Mouse (Mus musculus): Measurements from ENCODE around the gene Ankrd40. TPM values are rescaled to one million over a fixed set of nuclear protein-coding genes. Genes with fewer than 3 reads are reported as not detected.

Gene Ankrd40
- total RNA-seq, 1 experiment from 2014 or later, result 51.5 TPM

DNA sequence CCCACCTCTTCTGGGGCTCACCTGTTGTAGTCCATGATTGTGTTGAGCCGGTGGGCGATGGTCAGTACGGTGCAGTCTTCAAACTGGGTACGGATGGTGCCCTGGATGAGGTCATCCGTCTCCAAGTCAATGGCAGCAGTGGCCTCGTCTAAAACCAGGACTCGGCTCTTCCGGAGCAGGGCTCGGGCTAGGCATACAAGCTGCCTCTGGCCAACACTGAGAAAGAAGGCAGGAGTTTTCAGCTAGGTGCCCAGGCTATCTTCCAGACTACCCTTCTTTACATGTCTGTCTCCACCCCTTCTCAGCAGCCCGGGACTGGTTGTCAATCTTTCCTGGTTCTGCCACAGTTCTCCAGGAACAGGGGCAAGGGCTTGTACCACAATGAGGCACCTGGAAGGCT lies 18.1 kb downstream of the Ankrd40 start:
- ATAC-seq (replicated peaks; ENCODE audit: insufficient number of reproducible peaks, low FRiP score, low TSS enrichment, poor library complexity, severe bottlenecking), result no peak

DNA sequence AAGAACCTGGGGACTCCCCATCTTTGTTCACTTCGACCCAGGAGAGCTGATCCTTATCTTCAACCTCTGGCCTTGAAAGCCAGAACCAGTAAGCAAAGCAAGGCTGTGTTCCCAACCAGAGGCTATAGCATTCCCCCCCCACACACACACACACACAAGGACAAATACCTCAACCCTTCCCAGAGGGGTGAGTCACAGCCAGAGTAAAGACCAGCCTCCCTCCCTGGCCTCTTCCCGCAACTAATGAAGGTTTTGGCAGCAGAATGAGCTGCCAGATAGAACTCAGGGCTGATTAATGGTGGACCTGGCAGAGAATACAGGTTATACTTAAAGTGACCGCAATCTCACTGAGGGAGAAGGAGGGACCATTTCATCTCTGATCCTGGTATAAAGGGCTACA lies 18.8 kb downstream of the Ankrd40 start:
- no peak for ATAC-seq (replicated peaks; ENCODE audit: insufficient number of reproducible peaks, low FRiP score, low TSS enrichment, poor library complexity, severe bottlenecking)

DNA sequence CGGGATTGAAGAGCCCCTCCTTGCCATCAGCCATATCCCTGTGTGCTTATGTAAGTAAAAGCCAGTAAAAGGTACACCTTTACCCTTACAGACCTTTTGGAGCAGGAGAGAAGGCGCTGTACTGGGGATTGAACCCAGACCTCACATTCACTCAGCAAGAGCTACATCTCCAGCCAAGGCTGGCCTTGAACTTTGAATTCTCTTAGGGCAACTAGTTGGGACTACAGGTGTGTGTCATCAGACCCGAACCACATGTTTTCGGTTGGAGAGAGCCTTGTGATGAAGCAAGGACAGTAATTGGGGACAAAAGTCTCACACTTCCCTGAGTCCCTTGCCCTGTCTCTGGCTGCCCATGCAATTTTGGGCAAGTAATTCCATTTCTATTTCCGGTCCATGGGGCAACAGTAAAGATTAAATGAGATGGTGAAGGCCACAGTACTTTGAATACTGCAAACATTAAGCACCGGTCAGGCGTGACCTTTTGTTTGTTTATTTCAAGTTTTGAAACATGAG lies 19.3 kb downstream of the Ankrd40 start:
- no peak for ATAC-seq (replicated peaks; ENCODE audit: insufficient number of reproducible peaks, low FRiP score, low TSS enrichment, poor library complexity, severe bottlenecking)

- no peak for ATAC-seq (replicated peaks; ENCODE audit: insufficient number of reproducible peaks, low FRiP score, low TSS enrichment, poor library complexity, severe bottlenecking)
Observed at GRCm38 (mm10) chr11:94349839-94350238, 22.0 kb downstream of the Ankrd40 start.

DNA sequence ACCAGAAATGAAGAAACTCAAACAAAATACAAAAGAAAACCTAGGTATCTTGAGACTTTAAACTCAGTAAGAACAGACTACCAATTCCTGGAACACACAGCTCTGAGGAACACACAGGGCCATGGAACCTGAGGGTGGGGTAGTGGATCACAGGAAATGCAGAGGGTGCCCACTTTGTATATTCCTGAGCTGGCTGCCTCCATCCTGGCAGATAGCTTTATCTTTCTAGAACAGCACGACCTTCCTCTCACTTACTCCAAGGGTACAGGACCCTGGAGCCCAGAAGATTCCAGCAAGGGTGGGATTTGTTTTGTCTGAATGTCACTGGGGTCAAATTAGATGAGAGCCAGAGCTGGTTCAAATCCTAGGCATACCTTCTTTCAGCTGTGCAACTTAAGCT lies 22.5 kb downstream of the Ankrd40 start:
- ATAC-seq (replicated peaks; ENCODE audit: insufficient number of reproducible peaks, low FRiP score, low TSS enrichment, poor library complexity, severe bottlenecking), result no peak

DNA sequence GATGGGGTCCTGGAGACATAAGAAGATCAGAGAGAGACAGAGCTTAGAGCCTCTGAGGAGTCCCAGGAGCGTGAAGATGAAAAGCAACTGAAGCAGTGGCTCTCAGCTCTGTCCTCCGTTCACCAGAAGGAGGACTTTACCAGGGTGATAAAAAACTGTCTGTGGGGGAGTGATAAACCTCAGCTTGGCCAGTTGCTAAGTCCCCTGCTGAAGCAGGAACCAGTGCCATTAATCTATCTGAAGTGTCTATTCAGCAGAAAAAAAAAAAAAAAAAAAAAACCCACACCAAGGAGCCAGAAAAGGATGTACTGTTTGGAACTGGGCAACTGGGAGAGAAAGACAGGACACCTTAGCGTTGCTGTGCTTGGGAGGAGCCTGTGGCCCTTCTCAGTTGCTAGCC lies 23.3 kb downstream of the Ankrd40 start:
- ATAC-seq (replicated peaks; ENCODE audit: insufficient number of reproducible peaks, low FRiP score, low TSS enrichment, poor library complexity, severe bottlenecking), result no peak

GRCm38 (mm10) chr11:94355521-94356217 lies 27.9 kb downstream of the Ankrd40 start:
- no peak for ATAC-seq (replicated peaks; ENCODE audit: insufficient number of reproducible peaks, low FRiP score, low TSS enrichment, poor library complexity, severe bottlenecking)

DNA sequence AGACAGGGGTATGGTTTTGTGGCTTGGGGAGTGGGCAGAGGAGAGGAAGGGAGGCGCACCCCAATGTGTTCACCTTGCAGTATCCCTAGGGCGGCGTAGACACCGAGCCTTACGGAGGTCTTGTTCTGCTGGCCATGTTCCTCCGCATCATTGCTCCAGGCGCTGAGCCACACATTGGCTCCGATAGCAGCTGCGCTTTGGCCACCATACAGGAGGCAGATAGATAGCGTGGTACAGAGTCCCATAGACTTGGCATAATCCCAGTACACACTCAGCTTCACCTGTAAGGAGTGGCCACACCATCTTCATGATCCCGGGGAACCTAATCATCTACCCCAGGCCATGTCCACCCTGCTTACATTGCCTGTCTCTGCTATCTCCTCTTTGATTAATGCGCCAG lies 31.4 kb downstream of the Ankrd40 start:
- no peak for ATAC-seq (replicated peaks; ENCODE audit: insufficient number of reproducible peaks, low FRiP score, low TSS enrichment, poor library complexity, severe bottlenecking)

- 0 out of 2 replicates have a peak, but pooled peaks have one; percentile 24 for ATAC-seq (replicated peaks; ENCODE audit: insufficient number of reproducible peaks, low FRiP score, low TSS enrichment, poor library complexity, severe bottlenecking)
Observed at GRCm38 (mm10) chr11:94361166-94361870, 33.5 kb downstream of the Ankrd40 start.

DNA sequence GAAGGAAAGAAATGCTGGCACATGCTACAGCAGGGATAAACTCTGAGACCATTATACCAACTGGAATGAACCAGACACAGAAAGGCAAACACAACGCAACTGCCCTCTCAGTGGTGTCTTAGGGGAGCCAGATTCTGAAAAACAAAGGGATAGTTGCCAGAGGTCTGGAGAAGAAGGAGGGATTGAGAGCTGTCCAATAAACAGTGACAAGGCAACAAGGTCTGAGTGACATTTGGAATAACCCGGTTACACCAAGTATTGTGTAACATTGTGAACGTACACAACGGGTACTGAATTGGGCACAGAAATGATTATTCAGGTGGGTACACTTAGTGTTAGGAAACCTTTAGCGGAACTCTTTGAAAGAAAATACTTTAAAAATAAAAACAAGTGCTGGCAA lies 34.3 kb downstream of the Ankrd40 start:
- ATAC-seq (replicated peaks; ENCODE audit: insufficient number of reproducible peaks, low FRiP score, low TSS enrichment, poor library complexity, severe bottlenecking), result no peak

DNA sequence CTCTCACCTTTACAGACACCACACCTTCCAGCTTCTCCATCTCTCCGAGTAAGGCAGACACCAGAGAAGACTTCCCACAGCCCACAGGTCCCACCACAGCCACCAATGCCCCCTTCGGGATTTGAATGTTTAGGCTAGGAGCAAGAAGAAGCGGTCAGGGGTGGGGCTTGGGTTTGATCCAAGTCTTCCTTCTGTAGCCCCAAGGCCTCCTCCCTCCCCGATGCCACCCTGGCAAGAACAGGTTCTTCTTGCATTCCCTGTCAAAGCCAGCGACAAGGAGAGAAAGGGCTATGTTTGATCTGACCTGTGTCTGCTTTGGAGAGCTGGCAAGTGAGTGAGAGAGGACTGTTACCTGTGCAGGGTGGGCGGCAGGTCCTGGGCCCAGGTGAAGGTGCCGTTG lies 35.9 kb downstream of the Ankrd40 start:
- no peak for ATAC-seq (replicated peaks; ENCODE audit: insufficient number of reproducible peaks, low FRiP score, low TSS enrichment, poor library complexity, severe bottlenecking)

GRCm38 (mm10) chr11:94365340-94365739 lies 37.5 kb downstream of the Ankrd40 start:
- no peak for ATAC-seq (replicated peaks; ENCODE audit: insufficient number of reproducible peaks, low FRiP score, low TSS enrichment, poor library complexity, severe bottlenecking)

DNA sequence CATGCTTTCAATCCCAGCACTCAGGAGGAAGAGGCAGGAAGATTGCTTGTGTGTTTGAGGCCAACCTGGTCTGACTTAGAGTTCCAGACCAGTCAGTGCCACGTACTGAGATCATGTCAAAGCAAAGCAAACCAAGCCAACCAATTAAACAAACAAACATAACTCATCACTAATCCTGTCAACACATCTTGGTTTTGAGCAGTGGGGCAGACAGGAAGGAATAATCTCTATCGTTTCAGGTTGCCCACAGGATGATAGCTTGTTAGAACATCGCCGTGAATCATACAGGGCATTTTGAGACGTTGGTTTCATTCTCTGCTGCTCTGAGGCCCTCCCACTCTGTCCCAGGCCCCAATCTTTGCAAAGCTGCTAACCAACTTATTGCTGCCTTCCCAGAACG lies 42.2 kb downstream of the Ankrd40 start:
- ATAC-seq (replicated peaks; ENCODE audit: insufficient number of reproducible peaks, low FRiP score, low TSS enrichment, poor library complexity, severe bottlenecking), result no peak

- peak; percentile 49 for ATAC-seq (replicated peaks; ENCODE audit: insufficient number of reproducible peaks, low FRiP score, low TSS enrichment, poor library complexity, severe bottlenecking)
Observed at GRCm38 (mm10) chr11:94370809-94371208, 43.0 kb downstream of the Ankrd40 start.

GRCm38 (mm10) chr11:94374276-94374948 lies 46.6 kb downstream of the Ankrd40 start:
- no peak for ATAC-seq (replicated peaks; ENCODE audit: insufficient number of reproducible peaks, low FRiP score, low TSS enrichment, poor library complexity, severe bottlenecking)

- no peak for ATAC-seq (replicated peaks; ENCODE audit: insufficient number of reproducible peaks, low FRiP score, low TSS enrichment, poor library complexity, severe bottlenecking)
Observed at GRCm38 (mm10) chr11:94379061-94379460, 51.3 kb downstream of the Ankrd40 start.

DNA sequence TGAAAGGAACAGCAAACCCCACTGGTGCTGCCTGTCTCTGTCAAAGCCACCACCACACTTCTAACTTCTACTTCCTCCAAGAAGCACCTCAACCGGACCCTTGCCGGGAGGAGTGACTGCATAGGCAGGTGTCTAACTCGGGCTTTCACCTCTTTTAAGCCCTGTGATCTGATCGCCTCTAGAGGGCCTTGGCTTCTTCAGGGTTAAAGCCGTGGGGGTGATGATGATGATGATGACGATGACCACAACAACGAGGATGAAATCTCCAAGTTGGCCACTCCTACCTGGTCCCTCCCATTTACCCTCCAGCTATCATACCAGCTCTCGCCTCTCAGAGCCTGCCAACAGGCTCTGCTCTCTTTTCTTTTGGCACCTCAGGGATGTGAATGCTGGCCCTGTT lies 51.9 kb downstream of the Ankrd40 start:
- no peak for ATAC-seq (replicated peaks; ENCODE audit: insufficient number of reproducible peaks, low FRiP score, low TSS enrichment, poor library complexity, severe bottlenecking)

GRCm38 (mm10) chr11:94385977-94386771 lies 58.4 kb downstream of the Ankrd40 start:
- ATAC-seq (replicated peaks; ENCODE audit: insufficient number of reproducible peaks, low FRiP score, low TSS enrichment, poor library complexity, severe bottlenecking), result peak; percentile 70

DNA sequence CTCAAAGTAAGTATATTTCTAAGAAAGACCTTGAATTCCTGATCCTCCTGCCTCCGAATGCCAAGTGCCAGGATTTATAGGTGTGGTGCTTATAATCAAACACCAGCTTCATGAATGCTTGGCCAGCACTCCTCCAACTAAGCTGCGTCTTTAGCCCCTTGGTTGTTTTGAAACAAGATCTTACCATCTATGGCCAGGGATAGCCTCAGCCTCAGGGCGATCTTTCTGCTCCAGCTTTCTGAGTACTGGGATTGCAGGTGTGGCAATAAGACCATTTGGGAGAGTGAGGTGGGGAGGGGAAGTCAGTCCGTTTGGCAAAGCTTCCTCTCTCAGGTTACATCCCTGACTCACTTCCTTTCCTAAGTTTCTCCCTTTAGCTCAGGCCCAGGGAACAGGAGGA lies 60.0 kb downstream of the Ankrd40 start:
- no peak for ATAC-seq (replicated peaks; ENCODE audit: insufficient number of reproducible peaks, low FRiP score, low TSS enrichment, poor library complexity, severe bottlenecking)

Measured in monocyte, adult 5-6 weeks (primary cell).